Mouse (Mus musculus): ENCODE measurements at regions not wholly inside any gene's neighbourhood (a gene's known extent, or its start where the extent isn't known, plus 50 kb on each side); places are given as distances from the start of the nearest gene placed in this dataset.

- no peak for DNase-seq
These were observed 261.1 kb upstream of the Kcnq5 start for GRCm38 (mm10) chr1:22222836-22223235.

DNA sequence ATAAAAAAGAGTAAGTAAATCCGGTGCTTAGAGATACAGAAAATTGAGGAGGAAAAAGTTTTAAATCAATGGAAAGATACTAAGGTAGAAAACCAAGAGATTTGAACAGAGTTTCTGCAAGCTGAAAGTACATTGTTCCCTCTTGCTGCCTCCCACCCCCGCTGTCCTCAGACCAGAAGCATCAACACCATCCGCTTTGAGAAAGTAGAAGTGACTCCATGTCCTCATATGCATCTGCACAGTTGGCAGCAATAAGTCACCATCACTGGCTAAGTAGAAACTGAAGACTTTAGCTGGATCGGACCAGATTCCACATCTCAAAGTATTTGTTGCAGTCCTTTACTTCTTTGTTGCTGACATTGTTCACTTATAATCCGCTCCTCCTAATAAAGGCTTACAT, 250.1 kb upstream of the Kcnq5 start:
- DNase-seq: no peak

DNA sequence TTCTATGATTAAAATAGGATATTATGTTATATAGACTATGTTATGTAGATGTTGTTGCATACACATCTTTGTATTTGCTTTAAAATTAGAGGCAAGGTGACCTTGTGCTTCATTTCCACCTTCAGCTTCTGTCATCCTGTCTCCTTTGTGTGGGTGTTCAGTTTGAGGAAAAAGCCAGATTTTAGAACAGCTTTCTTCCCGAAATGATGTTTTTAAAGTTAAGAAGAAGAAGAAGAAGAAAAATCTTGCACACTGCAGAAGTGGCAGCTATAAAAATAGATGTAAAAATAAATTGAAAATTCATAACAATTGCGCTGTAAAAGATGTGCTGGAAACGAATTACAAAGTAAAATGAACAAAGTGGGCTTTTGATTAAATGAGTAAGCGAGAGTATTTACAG, 249.5 kb upstream of the Kcnq5 start:
- no peak for DNase-seq

- no peak for DNase-seq
These were observed 248.9 kb upstream of the Kcnq5 start for GRCm38 (mm10) chr1:22210621-22211020.

- no peak for DNase-seq
These were observed 246.5 kb upstream of the Kcnq5 start for GRCm38 (mm10) chr1:22208287-22208686.

DNA sequence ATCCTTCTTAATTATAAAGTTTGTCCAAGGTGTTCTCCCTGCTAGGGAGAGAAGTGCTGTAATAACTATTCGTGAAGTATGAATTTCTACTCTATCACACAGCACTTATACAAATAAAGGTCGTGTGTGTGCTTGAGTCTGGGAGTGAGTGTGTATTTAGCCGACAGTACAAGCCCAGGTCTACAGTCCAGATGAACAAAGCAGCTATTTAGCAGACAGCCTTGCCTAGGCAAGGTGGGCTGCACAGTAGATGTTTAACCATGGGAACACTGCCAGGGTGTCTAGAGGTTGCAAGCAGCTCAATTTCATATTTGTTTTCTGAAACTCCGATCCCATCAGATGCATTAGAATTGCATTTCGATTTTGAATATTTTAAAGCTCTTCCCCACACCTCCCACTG, 245.2 kb upstream of the Kcnq5 start:
- DNase-seq: no peak

GRCm38 (mm10) chr1:22167621-22168181, 206.0 kb upstream of the Kcnq5 start:
- no peak for DNase-seq

- no peak for DNase-seq
These were observed 174.9 kb upstream of the Kcnq5 start for GRCm38 (mm10) chr1:22136571-22137122.

DNA sequence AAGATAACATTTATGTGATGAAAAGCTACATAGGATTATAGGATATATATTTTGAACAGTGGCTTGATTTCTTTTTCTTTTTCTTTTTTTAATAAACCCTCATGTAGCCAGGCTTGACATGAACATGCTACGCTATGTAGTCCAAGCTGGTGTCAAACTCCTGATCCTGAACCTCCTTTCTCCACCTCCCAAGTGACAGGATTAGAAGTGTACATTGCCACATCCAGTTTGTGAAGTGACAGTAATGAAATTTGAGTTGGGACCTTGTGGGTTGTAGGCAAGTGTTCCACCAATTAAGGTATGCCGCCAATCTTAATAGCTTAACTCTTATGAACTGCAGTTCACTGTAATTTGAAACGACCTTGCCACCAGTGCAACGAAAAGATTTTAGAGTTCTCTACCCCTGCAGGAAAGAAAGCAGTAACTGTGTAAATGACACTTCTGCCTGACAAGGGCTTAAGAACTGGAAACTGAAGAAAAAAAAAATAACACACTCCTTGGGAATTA, 156.6 kb upstream of the Kcnq5 start:
- DNase-seq: no peak

DNA sequence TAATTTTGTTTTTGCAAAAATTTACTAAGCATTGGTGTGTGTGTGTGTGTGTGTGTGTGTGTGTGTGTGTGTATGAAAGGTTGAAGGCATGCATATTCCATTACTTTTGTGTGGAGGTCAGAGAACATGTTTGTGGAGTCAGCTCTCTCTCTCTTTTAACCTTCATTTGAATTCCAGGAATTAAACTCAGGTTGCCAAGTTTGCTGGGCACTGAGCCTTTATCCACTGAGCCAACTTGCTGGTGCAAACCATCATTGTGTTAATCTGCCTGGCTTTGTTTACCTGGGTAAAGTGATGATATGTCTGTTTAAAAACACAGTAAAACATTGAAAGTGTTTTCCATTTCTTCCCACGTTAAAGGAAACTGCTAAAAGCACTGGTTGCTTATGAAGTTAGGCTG, 154.7 kb upstream of the Kcnq5 start:
- peak in 1 of 2 experiments; percentile 5 for DNase-seq

- peak in 1 of 2 experiments; percentile 47 for DNase-seq
These were observed 143.8 kb upstream of the Kcnq5 start for GRCm38 (mm10) chr1:22105496-22105895.

- no peak for DNase-seq
These were observed 109.8 kb upstream of the Kcnq5 start for GRCm38 (mm10) chr1:22071405-22072117.

DNA sequence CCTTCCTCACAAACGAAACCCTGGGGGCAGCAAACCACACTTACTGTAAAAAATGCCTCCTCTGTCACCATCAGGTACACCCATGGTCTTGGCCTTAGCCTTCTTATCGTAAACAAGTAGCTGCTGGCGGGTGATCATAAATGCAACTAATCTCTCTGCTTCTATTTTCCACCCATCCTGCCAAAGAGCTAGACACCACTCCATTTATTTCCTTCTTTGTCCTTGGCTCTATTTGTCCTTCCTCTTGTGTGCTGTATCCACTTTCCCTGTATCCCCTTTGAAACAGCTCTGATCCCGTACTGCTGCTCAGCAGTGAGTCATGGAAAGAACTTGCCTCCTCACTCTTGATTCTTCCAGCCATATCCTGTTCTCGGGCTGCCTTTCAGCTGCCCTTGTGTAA, 108.3 kb upstream of the Kcnq5 start:
- DNase-seq: no peak
